Mouse (Mus musculus): ENCODE measurements around the gene Sgms1.
A peak's percentile ranks its signal among the peaks of the same experiment; 100 is the strongest.

DNA sequence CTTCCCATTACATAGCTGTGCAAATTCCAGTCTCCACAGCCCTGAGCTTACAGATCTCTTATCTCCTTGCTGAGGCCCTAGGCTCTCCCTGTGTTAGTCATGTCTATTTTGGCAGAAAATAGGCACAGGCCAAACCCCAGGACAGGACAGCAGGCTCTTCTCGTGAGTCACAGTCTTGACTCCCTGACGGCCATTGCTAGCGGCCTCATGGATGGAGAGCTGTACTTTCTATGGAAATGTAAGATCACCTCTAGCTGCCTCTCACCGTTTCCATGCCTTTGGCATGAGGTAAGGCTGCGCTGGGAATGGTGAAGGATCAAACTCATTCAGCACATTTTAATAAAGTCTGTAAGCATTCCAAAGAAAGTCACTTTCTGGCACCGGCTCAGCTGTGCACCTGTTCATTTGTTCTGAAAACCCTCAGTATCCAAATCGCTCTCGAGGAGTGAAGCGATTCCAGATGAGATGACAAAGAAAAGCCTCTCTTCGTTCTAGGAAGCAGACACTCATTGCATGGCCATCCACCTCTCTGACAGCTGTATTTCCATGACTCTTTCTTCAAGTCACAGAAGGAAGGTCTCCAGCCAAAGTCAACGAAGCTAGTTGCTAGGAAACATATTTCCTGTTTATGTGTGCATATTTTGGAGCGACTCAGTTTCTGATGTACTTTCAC is 97.3 kb downstream of the Sgms1 start:
- TF ChIP-seq POLR2A (IDR thresholded peaks at IDR 0.05; ENCODE audit: insufficient read length, low read depth): no peak
- TF ChIP-seq MYOG (IDR thresholded peaks at IDR 0.05; ENCODE audit: control insufficient read depth in 1 of 3, insufficient read depth in 1 of 3, insufficient read length in 2 of 3, low read depth in 2 of 3): peak in 2 of 3 experiments; percentile 1 to 42
- TF ChIP-seq POLR2AphosphoS2 (IDR thresholded peaks at IDR 0.05; ENCODE audit: insufficient read length, low read depth): no peak

Measured in myocyte (in vitro differentiated cells).